Mouse (Mus musculus) liver, embryonic 14.5 days (tissue): Measurements from ENCODE around the gene Cacng7. TPM values are rescaled to one million over a fixed set of nuclear protein-coding genes. Genes with fewer than 3 reads are reported as not detected.
A peak's percentile ranks its signal among the peaks of the same experiment; 100 is the strongest.

Experiments
- ATAC-seq: fragments of 200-750 bp; cut with Nextera tagmentation; 2 replicates; pipeline ENCODE4 v1.8.0; 2017; ENCODE audit warnings: moderate number of reproducible peaks, mild to moderate bottlenecking, moderate library complexity; ENCODE audit not compliant: insufficient read depth
- DNase-seq, 3 experiments: peaks; one replicate each; pipeline ENCODE4 v3.0.0-alpha.2; 2012 to 2013; ENCODE audit warnings: low read depth in 3 of 3, low spot score in 3 of 3
- H3K27ac ChIP-seq: fragments of 300-500 bp; sonication (generic); 2 replicates; pipeline ENCODE4 v1.5.1; 2014; ENCODE audit warnings: moderate library complexity, mild to moderate bottlenecking, control low read depth, inconsistent platforms
- H3K27me3 ChIP-seq: fragments of 300-500 bp; sonication (generic); 2 replicates; pipeline ENCODE4 v1.6.1; 2014; ENCODE audit warnings: mild to moderate bottlenecking, low read length, moderate library complexity; ENCODE audit not compliant: control insufficient read depth, insufficient read depth
- H3K36me3 ChIP-seq: fragments of 300-500 bp; sonication (generic); replicated peaks from 2 replicates; pipeline ENCODE4 v1.6.1; 2014; ENCODE audit warnings: low read depth; ENCODE audit not compliant: control insufficient read depth, insufficient read depth
- H3K4me1 ChIP-seq, 2 experiments: fragments of 200-500 bp in 1 of 2; fragments of 300-500 bp in 1 of 2; sonication (generic) in 1 of 2; replicated peaks; 2 replicates each; pipeline ENCODE4 v1.6.1; 2012 to 2014; ENCODE audit warnings: antibody characterized with exemption in 1 of 2, inconsistent platforms in 1 of 2, low read length in 1 of 2; ENCODE audit not compliant: control insufficient read depth in 2 of 2, insufficient read depth in 2 of 2
- H3K4me2 ChIP-seq: fragments of 300-500 bp; sonication (generic); 2 replicates; pipeline ENCODE4 v1.6.1; 2014; ENCODE audit warnings: low read depth, mild to moderate bottlenecking, control low read depth, moderate library complexity
- H3K4me3 ChIP-seq, 2 experiments: fragments of 200-500 bp in 1 of 2; fragments of 300-500 bp in 1 of 2; sonication (generic) in 1 of 2; 2 replicates each; pipeline ENCODE4 v1.5.1; 2012 to 2014; ENCODE audit warnings: low read depth in 2 of 2, low read length in 2 of 2, mild to moderate bottlenecking in 2 of 2, control low read depth in 1 of 2, inconsistent platforms in 1 of 2, moderate library complexity in 1 of 2; ENCODE audit not compliant: insufficient read depth in 1 of 2
- H3K9ac ChIP-seq: fragments of 300-500 bp; sonication (generic); replicated peaks from 2 replicates; pipeline ENCODE4 v1.6.1; 2014; ENCODE audit warnings: mild to moderate bottlenecking, control low read depth, moderate library complexity
- H3K9me3 ChIP-seq: fragments of 300-500 bp; sonication (generic); 2 replicates; pipeline ENCODE4 v1.6.1; 2016; ENCODE audit warnings: low read length, mixed read lengths; ENCODE audit not compliant: control insufficient read depth
- CTCF ChIP-seq: IDR thresholded peaks from 2 replicates; pipeline ENCODE4 v1.5.1; 2016; ENCODE audit warnings: antibody characterized with exemption, low read depth, control low read depth
- EP300 ChIP-seq: IDR thresholded peaks from 2 replicates; pipeline ENCODE4 v1.6.1; 2016; ENCODE audit warnings: antibody characterized with exemption, low read depth
- WGBS: fragments of 180-500 bp; shearing (Covaris S2); extraction: QIAGEN DNeasy Blood & Tissue Kit; methylation state at CpG from one replicate; pipeline ENCODE4 v1.1.7; 2014; ENCODE audit not compliant: insufficient replicate concordance; 5-methylcytosine and 5-hydroxymethylcytosine counted together
- polyA plus RNA-seq, 2 experiments: library from polyadenylated mRNA; depleted of rRNA in 1 of 2; stranded (reverse) in 1 of 2; unstranded in 1 of 2; fragments of >200 nt; fragmentation: Nextera tagmentation in 1 of 2; extraction: Ambion mirVana in 1 of 2; gene quantifications; 2 replicates each; pipeline versions ENCODE4 v1.2.1 to v1.2.3; 2012 to 2014

Cacng7 gene
- polyA plus RNA-seq, 2 experiments = 0.49 TPM; not detected in 1

DNA sequence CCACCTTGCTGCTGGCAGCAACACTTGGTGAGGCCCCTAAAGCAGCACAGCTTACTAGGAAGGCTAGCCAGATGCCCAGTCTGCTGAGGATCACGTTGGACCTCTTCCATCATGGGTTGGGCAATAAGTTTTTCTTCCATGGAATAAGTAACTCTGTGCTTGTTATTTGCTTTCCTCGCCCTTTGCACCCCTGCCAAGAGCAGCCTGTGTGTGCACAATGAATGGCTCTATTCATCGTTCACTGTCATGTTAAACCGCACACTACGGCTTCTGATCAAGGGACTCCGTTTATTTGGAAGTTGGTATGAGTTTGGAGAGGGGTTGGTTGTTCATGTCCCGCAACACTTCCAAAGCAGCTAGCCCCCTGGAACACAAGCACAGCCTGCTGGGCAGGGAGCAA, 45.6 kb upstream of the Cacng7 start:
- no peaks in the 10 kb centered on the region for H3K27me3 ChIP-seq
- ATAC-seq (no peak), DNase-seq (no peak)
- peaks cover 3 to 20% of the 10 kb centered on the region in 2 experiments; a peak in 2 of 4 replicates for H3K4me1 ChIP-seq
- H3K4me2 ChIP-seq = no peak overlapping the region
- TF ChIP-seq EP300 (no peak), CTCF (no peak)
- no peak overlapping the region for H3K27ac ChIP-seq
- H3K36me3 ChIP-seq = no peaks in the 10 kb centered on the region
- no peak overlapping the region for H3K4me3 ChIP-seq
- WGBS = 67% methylated on average over 7 of the region's 7 CpGs
- H3K9ac ChIP-seq = no peak overlapping the region
- H3K9me3 ChIP-seq = no peaks in the 10 kb centered on the region

DNA sequence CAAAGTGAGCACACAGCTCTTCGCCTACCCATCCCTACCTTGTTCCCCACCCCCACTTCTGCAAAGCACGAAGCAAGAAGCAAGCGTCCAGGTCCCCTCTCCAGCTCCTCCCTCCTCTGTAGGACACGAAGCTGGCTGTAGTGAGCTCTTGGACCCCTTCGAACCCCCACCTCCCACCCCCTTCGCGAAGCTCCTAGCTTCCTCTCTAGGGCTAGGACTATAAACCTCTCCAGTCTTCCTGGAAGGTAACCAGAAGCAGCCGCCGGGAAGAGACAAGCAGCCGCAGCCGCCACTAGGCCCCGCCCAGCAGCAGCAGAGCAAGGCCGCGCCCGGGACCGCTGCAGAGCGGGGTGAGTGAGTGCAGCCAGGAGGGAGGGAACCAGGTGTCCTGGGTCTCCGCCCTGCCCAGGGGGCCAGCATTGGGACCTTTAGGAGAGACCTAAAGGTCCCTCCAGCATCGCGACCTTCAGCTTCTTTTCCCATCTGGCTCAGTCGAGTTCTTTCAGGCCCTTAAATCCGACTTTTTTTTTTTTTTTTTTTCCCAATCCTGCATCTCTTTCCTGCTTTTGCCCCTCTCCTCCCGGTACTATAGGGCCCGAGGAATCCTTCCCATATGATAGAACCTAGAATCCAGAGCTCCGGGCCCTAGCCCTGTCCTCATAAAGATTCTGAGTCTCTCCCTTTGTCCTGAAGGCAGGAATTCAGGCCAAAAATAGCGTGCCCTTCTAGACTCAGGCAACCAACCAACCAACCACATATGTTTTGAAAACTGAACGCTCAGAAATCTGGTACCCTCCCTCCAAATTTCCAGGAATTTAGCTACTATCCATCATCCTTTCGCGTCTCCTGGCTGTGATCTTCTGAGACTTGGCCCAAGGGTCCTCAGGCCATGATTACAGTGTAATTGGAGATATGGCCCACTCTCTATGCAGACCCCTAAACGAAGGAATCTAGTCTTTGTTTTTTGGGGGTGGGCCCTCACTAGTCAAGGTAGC, 43.5 kb upstream of the Cacng7 start, which contains the start of the genes Myadm and Prkcg:
Myadm (plus strand) TSS at position 105 of the 995 bp plus-strand sequence.
Prkcg (plus strand) TSS at position 204 of the 995 bp plus-strand sequence.
- H3K4me1 ChIP-seq = peaks cover 3 to 23% of the 10 kb centered on the region in 2 experiments; a peak in 2 of 4 replicates
- no peaks in the 10 kb centered on the region for H3K9me3 ChIP-seq
- no peaks in the 10 kb centered on the region for H3K27me3 ChIP-seq
- H3K9ac ChIP-seq = peak within 1 kb of the TSS; percentile 27
- DNase-seq = peak in 1 of 3 experiments; percentile 44
- WGBS = 4% methylated on average over 30 of the region's 30 CpGs
- ATAC-seq = peak; percentile 44; the same call in 1 of the 2 replicates
- peak within 1 kb of the TSS; percentile 49 for H3K4me3 ChIP-seq
- H3K4me2 ChIP-seq = peak within 1 kb of the TSS; percentile 67
- peak within 1 kb of the TSS; percentile 16; the same call in 1 of the 2 replicates for H3K27ac ChIP-seq
- H3K36me3 ChIP-seq = no peaks in the 10 kb centered on the region
- TF ChIP-seq EP300 = no peak
- no peak for TF ChIP-seq CTCF

DNA sequence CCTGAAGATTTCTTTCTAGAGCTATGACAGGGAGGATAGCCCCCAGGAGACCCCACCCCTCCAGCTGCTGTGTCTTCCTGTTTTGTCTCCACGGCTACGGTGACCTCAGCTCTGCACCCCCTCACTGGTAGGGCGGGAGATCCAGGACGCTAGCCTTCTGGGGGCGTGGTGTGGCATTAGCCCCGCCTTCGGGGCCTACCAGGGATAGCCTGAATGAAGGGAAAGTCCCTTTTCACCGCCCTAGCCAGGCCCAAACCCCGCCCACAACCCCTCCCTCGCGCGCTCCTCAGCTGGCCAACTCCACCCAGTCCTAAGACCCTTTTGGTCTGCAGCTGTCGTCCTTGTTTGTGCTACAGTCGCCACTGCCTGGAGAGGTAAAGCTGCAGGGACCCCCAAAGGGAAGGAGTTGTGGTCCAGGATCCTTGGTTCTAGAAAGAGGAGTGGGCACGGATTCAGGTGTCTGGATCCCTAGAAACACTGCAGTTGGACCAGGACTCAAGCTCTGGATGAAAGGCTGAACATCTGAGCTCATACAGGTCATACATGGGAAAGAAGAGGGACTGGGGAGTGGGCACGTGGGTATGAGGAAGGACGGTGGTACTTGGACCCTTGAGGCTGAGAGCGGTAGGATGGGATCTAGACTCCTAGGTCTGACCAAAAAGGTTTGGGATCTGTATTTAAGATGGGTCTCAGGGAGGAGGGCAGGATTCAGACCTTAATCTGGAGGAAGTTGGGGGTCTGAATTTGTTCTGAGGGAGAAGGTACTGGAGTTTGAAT, 42.3 kb upstream of the Cacng7 start:
- peak; percentile 82 for ATAC-seq
- Histone ChIP-seq H3K27me3 (no peaks in the 10 kb centered on the region), H3K36me3 (no peaks in the 10 kb centered on the region), H3K9ac (no peak overlapping the region), H3K4me1 (peaks cover 3 to 26% of the 10 kb centered on the region in 2 experiments; a peak in 2 of 4 replicates), H3K9me3 (no peaks in the 10 kb centered on the region), H3K27ac (no peak overlapping the region), H3K4me3 (peak overlapping the region; percentile 49 to 54), H3K4me2 (peak overlapping the region; percentile 67)
- DNase-seq = peak; percentile 66 to 85 (median 70)
- 5% methylated on average over 18 of the region's 18 CpGs for WGBS
- TF ChIP-seq CTCF (no peak), EP300 (no peak)

DNA sequence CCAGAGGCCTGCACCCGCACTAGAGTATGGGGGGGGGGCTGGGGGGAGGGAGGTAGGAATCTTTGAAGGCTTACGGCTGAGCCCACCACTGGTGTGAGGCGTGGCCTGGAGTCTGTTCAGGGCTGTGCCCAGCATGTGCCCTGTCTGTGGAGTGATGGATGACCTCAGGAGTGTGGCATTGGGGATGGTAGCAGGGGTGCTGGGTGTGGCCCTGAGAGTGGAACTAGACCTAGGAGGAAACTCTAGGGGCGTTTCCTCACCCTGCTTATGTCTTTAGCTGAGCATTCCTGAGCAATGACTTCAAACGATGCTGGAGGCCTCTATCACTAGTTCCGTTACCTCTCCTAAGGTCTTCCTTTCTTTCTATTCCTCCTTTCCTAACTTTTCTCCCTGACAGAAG, 41.6 kb upstream of the Cacng7 start:
- no peak for ATAC-seq

More for the DNA sequence above, 41.6 kb upstream of the Cacng7 start:
- Histone ChIP-seq H3K9me3 (no peaks in the 10 kb centered on the region), H3K9ac (no peak overlapping the region), H3K4me3 (peak overlapping the region; percentile 49 to 54; a peak in 3 of 4 replicates), H3K4me2 (peak overlapping the region; percentile 67), H3K27me3 (no peaks in the 10 kb centered on the region), H3K36me3 (no peaks in the 10 kb centered on the region), H3K27ac (no peak overlapping the region), H3K4me1 (peaks cover 3 to 26% of the 10 kb centered on the region in 2 experiments; a peak in 2 of 4 replicates)
- DNase-seq = no peak
- TF ChIP-seq EP300 (no peak), CTCF (no peak)
- 53% methylated on average over 6 of the region's 6 CpGs for WGBS
